Mouse (Mus musculus): ENCODE data around the gene Pik3r2. TPM values are rescaled to one million over a fixed set of nuclear protein-coding genes. Genes with fewer than 3 reads are reported as not detected.

The Pik3r2 gene
- polyA plus RNA-seq, 1 experiment from 2014 or later, result 27.3 TPM

- Histone ChIP-seq H3K9ac (no peak overlapping the region), H3K9me3 (replicated peaks) (no peaks in the 10 kb centered on the region), H3K4me1 (peaks cover 59% of the 10 kb centered on the region), H3K4me2 (no peak overlapping the region), H3K27ac (no peak overlapping the region), H3K4me3 (no peak overlapping the region), H3K27me3 (replicated peaks) (no peaks in the 10 kb centered on the region), H3K36me3 (peaks cover 84% of the 10 kb centered on the region)
- no peak for ATAC-seq
- WGBS (ENCODE audit: insufficient replicate concordance), result 87% methylated on average over 25 of the region's 25 CpGs
These were observed 10.0 kb upstream of the Pik3r2 start for GRCm38 (mm10) chr8:70786291-70787050.

- H3K27ac ChIP-seq, result no peak overlapping the region
- ATAC-seq, result no peak
- WGBS (ENCODE audit: insufficient replicate concordance), result 56% methylated on average over 11 of the region's 11 CpGs
- no peaks in the 10 kb centered on the region for H3K27me3 ChIP-seq (replicated peaks)
- H3K36me3 ChIP-seq, result peaks cover 73% of the 10 kb centered on the region
- H3K9me3 ChIP-seq (replicated peaks), result no peaks in the 10 kb centered on the region
- no peak overlapping the region for H3K4me2 ChIP-seq
- H3K4me3 ChIP-seq, result no peak overlapping the region
- H3K4me1 ChIP-seq, result peaks cover 45% of the 10 kb centered on the region
- peak overlapping the region; percentile 1; the same call in 1 of the 2 replicates for H3K9ac ChIP-seq
These were observed 3.6 kb upstream of the Pik3r2 start for GRCm38 (mm10) chr8:70780093-70780492.

- 3% methylated on average over 34 of the region's 34 CpGs for WGBS (ENCODE audit: insufficient replicate concordance)
- Histone ChIP-seq H3K9me3 (replicated peaks) (no peaks in the 10 kb centered on the region), H3K9ac (peak overlapping the region; percentile 96), H3K36me3 (peaks cover 74% of the 10 kb centered on the region), H3K4me3 (peak overlapping the region; percentile 78), H3K27me3 (replicated peaks) (no peaks in the 10 kb centered on the region), H3K4me1 (peaks cover 68% of the 10 kb centered on the region), H3K4me2 (peak overlapping the region; percentile 100), H3K27ac (peak overlapping the region; percentile 95)
- ATAC-seq, result peak; percentile 1; the same call in 1 of the 2 replicates
These were observed 540 bp downstream of the Pik3r2 start for GRCm38 (mm10) chr8:70775851-70776495.

GRCm38 (mm10) chr8:70775227-70775626 is 1.3 kb downstream of the Pik3r2 start:
- peaks cover 74% of the 10 kb centered on the region for H3K36me3 ChIP-seq
- H3K27me3 ChIP-seq (replicated peaks), result no peaks in the 10 kb centered on the region
- H3K4me1 ChIP-seq, result peaks cover 71% of the 10 kb centered on the region
- peak overlapping the region; percentile 47; the same call in 1 of the 2 replicates for H3K27ac ChIP-seq
- ATAC-seq, result no peak
- peak overlapping the region; percentile 78 for H3K4me3 ChIP-seq
- H3K9me3 ChIP-seq (replicated peaks), result no peaks in the 10 kb centered on the region
- peak overlapping the region; percentile 96 for H3K9ac ChIP-seq
- H3K4me2 ChIP-seq, result peak overlapping the region; percentile 100
- WGBS (ENCODE audit: insufficient replicate concordance), result 76% methylated on average over 5 of the region's 5 CpGs

GRCm38 (mm10) chr8:70774740-70775139 is 1.8 kb downstream of the Pik3r2 start:
- peak overlapping the region; percentile 41; the same call in 1 of the 2 replicates for H3K27ac ChIP-seq
- H3K27me3 ChIP-seq (replicated peaks), result no peaks in the 10 kb centered on the region
- H3K4me3 ChIP-seq, result no peak overlapping the region
- H3K9ac ChIP-seq, result no peak overlapping the region
- no peaks in the 10 kb centered on the region for H3K9me3 ChIP-seq (replicated peaks)
- no peak for ATAC-seq
- H3K4me1 ChIP-seq, result peaks cover 71% of the 10 kb centered on the region
- no peak overlapping the region for H3K4me2 ChIP-seq
- peaks cover 71% of the 10 kb centered on the region for H3K36me3 ChIP-seq
- WGBS (ENCODE audit: insufficient replicate concordance), result 85% methylated on average over 18 of the region's 18 CpGs

- 82% methylated on average over 9 of the region's 9 CpGs for WGBS (ENCODE audit: insufficient replicate concordance)
- no peak for ATAC-seq
- Histone ChIP-seq H3K36me3 (peaks cover 66% of the 10 kb centered on the region), H3K9me3 (replicated peaks) (no peaks in the 10 kb centered on the region), H3K9ac (no peak overlapping the region), H3K4me1 (peaks cover 70% of the 10 kb centered on the region), H3K27ac (no peak overlapping the region; the same call in 1 of the 2 replicates), H3K4me2 (no peak overlapping the region), H3K27me3 (replicated peaks) (no peaks in the 10 kb centered on the region), H3K4me3 (no peak overlapping the region)
These were observed 2.7 kb downstream of the Pik3r2 start for GRCm38 (mm10) chr8:70773833-70774232.

- Histone ChIP-seq H3K27ac (no peak overlapping the region; the same call in 1 of the 2 replicates), H3K9ac (no peak overlapping the region), H3K4me1 (peaks cover 70% of the 10 kb centered on the region), H3K9me3 (replicated peaks) (no peaks in the 10 kb centered on the region), H3K4me2 (no peak overlapping the region), H3K4me3 (no peak overlapping the region), H3K27me3 (replicated peaks) (no peaks in the 10 kb centered on the region), H3K36me3 (peaks cover 66% of the 10 kb centered on the region)
- 84% methylated on average over 5 of the region's 5 CpGs for WGBS (ENCODE audit: insufficient replicate concordance)
- ATAC-seq, result no peak
These were observed 3.1 kb downstream of the Pik3r2 start for GRCm38 (mm10) chr8:70773410-70773809.

GRCm38 (mm10) chr8:70772890-70773289 is 3.6 kb downstream of the Pik3r2 start:
- H3K4me2 ChIP-seq, result no peak overlapping the region
- no peak overlapping the region for H3K27ac ChIP-seq
- WGBS (ENCODE audit: insufficient replicate concordance), result 77% methylated on average over 9 of the region's 9 CpGs
- no peak overlapping the region for H3K4me3 ChIP-seq
- ATAC-seq, result no peak
- no peak overlapping the region for H3K9ac ChIP-seq
- H3K36me3 ChIP-seq, result peaks cover 66% of the 10 kb centered on the region
- H3K27me3 ChIP-seq (replicated peaks), result no peaks in the 10 kb centered on the region
- H3K9me3 ChIP-seq (replicated peaks), result no peaks in the 10 kb centered on the region
- peaks cover 70% of the 10 kb centered on the region for H3K4me1 ChIP-seq

- H3K9ac ChIP-seq, result no peak overlapping the region
- H3K4me2 ChIP-seq, result no peak overlapping the region
- no peak for ATAC-seq
- peaks cover 71% of the 10 kb centered on the region for H3K36me3 ChIP-seq
- H3K9me3 ChIP-seq (replicated peaks), result no peaks in the 10 kb centered on the region
- no peak overlapping the region for H3K27ac ChIP-seq
- H3K4me3 ChIP-seq, result no peak overlapping the region
- H3K27me3 ChIP-seq (replicated peaks), result 0 out of 2 replicates have a peak, but pooled peaks cover 4% of the 10 kb centered on the region
- H3K4me1 ChIP-seq, result peaks cover 73% of the 10 kb centered on the region
- 89% methylated on average over 13 of the region's 13 CpGs for WGBS (ENCODE audit: insufficient replicate concordance)
These were observed 4.4 kb downstream of the Pik3r2 start for GRCm38 (mm10) chr8:70772075-70772474.

- Histone ChIP-seq H3K9me3 (replicated peaks) (no peaks in the 10 kb centered on the region), H3K27me3 (replicated peaks) (0 out of 2 replicates have a peak, but pooled peaks cover 4% of the 10 kb centered on the region), H3K4me1 (peaks cover 80% of the 10 kb centered on the region), H3K4me3 (no peak overlapping the region), H3K9ac (no peak overlapping the region), H3K36me3 (peaks cover 71% of the 10 kb centered on the region), H3K4me2 (no peak overlapping the region), H3K27ac (no peak overlapping the region)
- WGBS (ENCODE audit: insufficient replicate concordance), result 69% methylated on average over 7 of the region's 7 CpGs
- ATAC-seq, result no peak
These were observed 5.3 kb downstream of the Pik3r2 start for GRCm38 (mm10) chr8:70771217-70771616.

GRCm38 (mm10) chr8:70770748-70771147 is 5.8 kb downstream of the Pik3r2 start:
- Histone ChIP-seq H3K4me1 (peaks cover 80% of the 10 kb centered on the region), H3K4me3 (no peak overlapping the region), H3K27ac (no peak overlapping the region), H3K9me3 (replicated peaks) (no peaks in the 10 kb centered on the region), H3K9ac (no peak overlapping the region), H3K4me2 (no peak overlapping the region), H3K27me3 (replicated peaks) (0 out of 2 replicates have a peak, but pooled peaks cover 4% of the 10 kb centered on the region), H3K36me3 (peaks cover 71% of the 10 kb centered on the region)
- no peak for ATAC-seq
- WGBS (ENCODE audit: insufficient replicate concordance), result 83% methylated on average over 13 of the region's 13 CpGs

- Histone ChIP-seq H3K9ac (peak overlapping the region; percentile 37), H3K4me1 (peaks cover 80% of the 10 kb centered on the region), H3K4me3 (peak overlapping the region; percentile 11; the same call in 1 of the 2 replicates), H3K9me3 (replicated peaks) (no peaks in the 10 kb centered on the region), H3K4me2 (peak overlapping the region; percentile 45), H3K36me3 (peaks cover 66% of the 10 kb centered on the region), H3K27ac (peak overlapping the region; percentile 72), H3K27me3 (replicated peaks) (0 out of 2 replicates have a peak, but pooled peaks cover 4% of the 10 kb centered on the region)
- peak; percentile 50 for ATAC-seq
- WGBS (ENCODE audit: insufficient replicate concordance), result 36% methylated on average over 12 of the region's 12 CpGs
These were observed 6.7 kb downstream of the Pik3r2 start for GRCm38 (mm10) chr8:70769858-70770257.

Data from liver, embryonic 12.5 days (tissue).